In genomic region chr15:83696681-83697381, GRCm38 (mm10) we compare ENCODE assay signal across 13 mouse cellular contexts. TPM values are rescaled to one million over a fixed set of nuclear protein-coding genes. Genes with fewer than 3 reads are reported as not detected.
DNase-seq lines count a peak whose midpoint lies in the region; ATAC-seq lines count a peak whose summit lies in the region.
"Had no signal": no experiment of that assay in that cellular context is flagged by ENCODE, and none has a peak within 500 bp of the region (broad histone marks: within the 10 kb centered on the region; RNA-seq: fewer than 3 reads in every experiment).

No protein-coding gene starts in this region.

- no peak for ATAC-seq in midbrain, embryonic 11.5 days (ENCODE audit: low FRiP score)
- ATAC-seq in kidney, embryonic 15.5 days (replicated peaks; ENCODE audit: low FRiP score), result no peak
- no peak for ATAC-seq in stomach, embryonic 15.5 days (ENCODE audit: insufficient read depth, low FRiP score, low read depth)
- ATAC-seq: activated CD4-positive, CD25-positive, alpha-beta regulatory T cell, adult 4 months; CD4-positive, CD25-positive, alpha-beta regulatory T cell, adult 4 months had no signal

- H3K4me3 ChIP-seq in heart, embryonic 10.5 days, result no peak overlapping the region
- no peak overlapping the region for H3K4me3 ChIP-seq in midbrain, embryonic 10.5 days
- H3K4me3 ChIP-seq in midbrain, embryonic 11.5 days (ENCODE audit: low read depth, low read length), result no peak overlapping the region
- no peak overlapping the region for H3K4me3 ChIP-seq in kidney, embryonic 15.5 days (replicated peaks)
- H3K4me3 ChIP-seq in stomach, embryonic 15.5 days (replicated peaks), result no peak overlapping the region
- H3K4me3 ChIP-seq: midbrain, embryonic 12.5 days had no signal

- intact Hi-C loops in heart, postnatal 36 days (cut with DNase I), result no loop called here

- H3K4me2 ChIP-seq in midbrain, embryonic 11.5 days, result no peak overlapping the region
- no peak overlapping the region for H3K4me2 ChIP-seq in kidney, embryonic 15.5 days
- H3K4me2 ChIP-seq in stomach, embryonic 15.5 days, result no peak overlapping the region; the same call in 1 of the 2 replicates
- H3K4me2 ChIP-seq: midbrain, embryonic 12.5 days had no signal

- no peaks in the 10 kb centered on the region for H3K36me3 ChIP-seq in heart, embryonic 10.5 days
- peaks cover 66% of the 10 kb centered on the region for H3K36me3 ChIP-seq in midbrain, embryonic 10.5 days
- no peaks in the 10 kb centered on the region for H3K36me3 ChIP-seq in midbrain, embryonic 11.5 days (ENCODE audit: control insufficient read depth, insufficient read depth, low read length)
- no peaks in the 10 kb centered on the region for H3K36me3 ChIP-seq in kidney, embryonic 15.5 days
- H3K36me3 ChIP-seq in stomach, embryonic 15.5 days, result no peaks in the 10 kb centered on the region

- H3K27me3 ChIP-seq in heart, embryonic 10.5 days (ENCODE audit: insufficient read depth, poor library complexity, severe bottlenecking), result peaks cover 12% of the 10 kb centered on the region; the same call in 1 of the 2 replicates
- peaks cover 42% of the 10 kb centered on the region for H3K27me3 ChIP-seq in midbrain, embryonic 10.5 days (ENCODE audit: low read depth, poor library complexity, severe bottlenecking)
- H3K27me3 ChIP-seq in midbrain, embryonic 11.5 days (ENCODE audit: control insufficient read depth, insufficient read depth, low read length), result 0 out of 2 replicates have a peak, but pooled peaks cover 5% of the 10 kb centered on the region
- 0 out of 2 replicates have a peak, but pooled peaks cover 4% of the 10 kb centered on the region for H3K27me3 ChIP-seq in kidney, embryonic 15.5 days
- no peaks in the 10 kb centered on the region for H3K27me3 ChIP-seq in stomach, embryonic 15.5 days (replicated peaks)

- H3K9me3 ChIP-seq in heart, embryonic 10.5 days, result no peaks in the 10 kb centered on the region
- H3K9me3 ChIP-seq in midbrain, embryonic 10.5 days (replicated peaks), result no peaks in the 10 kb centered on the region
- H3K9me3 ChIP-seq in midbrain, embryonic 11.5 days (ENCODE audit: control insufficient read depth, low read length), result no peaks in the 10 kb centered on the region
- H3K9me3 ChIP-seq in kidney, embryonic 15.5 days (replicated peaks), result no peaks in the 10 kb centered on the region
- no peaks in the 10 kb centered on the region for H3K9me3 ChIP-seq in stomach, embryonic 15.5 days
- H3K9me3 ChIP-seq: midbrain, embryonic 12.5 days had no signal

- H3K27ac ChIP-seq in heart, embryonic 10.5 days, result peak overlapping the region; percentile 13; the same call in 1 of the 2 replicates
- peak overlapping the region; percentile 87 for H3K27ac ChIP-seq in midbrain, embryonic 10.5 days (replicated peaks)
- H3K27ac ChIP-seq in midbrain, embryonic 11.5 days (ENCODE audit: low read depth, low read length), result no peak overlapping the region
- H3K27ac ChIP-seq in kidney, embryonic 15.5 days, result 0 out of 2 replicates have a peak overlapping the region, but pooled peaks have one; percentile 14
- peak overlapping the region; percentile 59; the same call in 1 of the 2 replicates for H3K27ac ChIP-seq in stomach, embryonic 15.5 days
- H3K27ac ChIP-seq: midbrain, embryonic 12.5 days had no signal

- 61% methylated on average over 14 of the region's 14 CpGs for WGBS in heart, embryonic 10.5 days
- WGBS in midbrain, embryonic 10.5 days, result 78% methylated on average over 14 of the region's 14 CpGs
- WGBS in midbrain, embryonic 11.5 days, result 70% methylated on average over 14 of the region's 14 CpGs
- WGBS in kidney, embryonic 15.5 days, result 31% methylated on average over 14 of the region's 14 CpGs
- WGBS in stomach, embryonic 15.5 days, result 42% methylated on average over 14 of the region's 14 CpGs

- H3K9ac ChIP-seq in midbrain, embryonic 11.5 days (ENCODE audit: low read length), result no peak overlapping the region
- no peak overlapping the region for H3K9ac ChIP-seq in kidney, embryonic 15.5 days
- H3K9ac ChIP-seq in stomach, embryonic 15.5 days, result no peak overlapping the region
- H3K9ac ChIP-seq: midbrain, embryonic 12.5 days had no signal

- peaks cover 65% of the 10 kb centered on the region for H3K4me1 ChIP-seq in heart, embryonic 10.5 days
- H3K4me1 ChIP-seq in midbrain, embryonic 10.5 days, result peaks cover 78% of the 10 kb centered on the region
- H3K4me1 ChIP-seq in midbrain, embryonic 11.5 days (ENCODE audit: control insufficient read depth, insufficient read depth, low read length), result peaks cover 42% of the 10 kb centered on the region
- peaks cover 65% of the 10 kb centered on the region for H3K4me1 ChIP-seq in kidney, embryonic 15.5 days
- peaks cover 22% of the 10 kb centered on the region for H3K4me1 ChIP-seq in stomach, embryonic 15.5 days

- DNase-seq in heart, embryonic 10.5 days (ENCODE audit: low spot score), result peak; percentile 89
- no peak for DNase-seq in heart, postnatal 36 days
- no peak for DNase-seq in midbrain, embryonic 10.5 days (ENCODE audit: low spot score)
- DNase-seq in midbrain, embryonic 11.5 days (ENCODE audit: low spot score, missing footprints), result no peak
- DNase-seq in spleen, adult 12 weeks (ENCODE audit: low spot score), result no peak
- no peak for DNase-seq in cerebellum, adult 18-20 months
- DNase-seq: cerebellum, adult 8-10 months; layer of hippocampus, postnatal 36 days had no signal

RNA-seq across cellular contexts. Expression of gene Scube1, which starts 28.0 kb away (rescaled TPM):
- 13.5 and 20.4 TPM in 2 replicates for polyA plus RNA-seq in heart, embryonic 10.5 days (2016; fragmentation: Nextera tagmentation; extraction: Ambion mirVana)
- 1 to 10 TPM; 1.3 TPM for total RNA-seq in heart, postnatal 36 days (2021)
- polyA plus RNA-seq in midbrain, embryonic 10.5 days (2016; fragmentation: Nextera tagmentation; extraction: Ambion mirVana), result 64.4 and 74.8 TPM in 2 replicates
- polyA plus RNA-seq in midbrain, embryonic 11.5 days (2014; fragmentation: Nextera tagmentation; extraction: Ambion mirVana), result 27.8 and 31.4 TPM in 2 replicates
- polyA plus RNA-seq in kidney, embryonic 15.5 days (2015; fragmentation: Nextera tagmentation; extraction: Ambion mirVana), result 5.1 and 6.1 TPM in 2 replicates
- polyA plus RNA-seq in stomach, embryonic 15.5 days (2015; fragmentation: Nextera tagmentation; extraction: Ambion mirVana), result 10.3 and 10.9 TPM in 2 replicates
- polyA plus RNA-seq: activated CD4-positive, CD25-positive, alpha-beta regulatory T cell, adult 4 months; CD4-positive, CD25-positive, alpha-beta regulatory T cell, adult 4 months had no signal
